Mouse (Mus musculus) spleen, adult 2 months (tissue): ENCODE measurements at regions not wholly inside any gene's neighbourhood (a gene's known extent, or its start where the extent isn't known, plus 50 kb on each side); places are given as distances from the start of the nearest gene placed in this dataset.

Experiments
- CTCF ChIP-seq: fragments of 200-500 bp; IDR thresholded peaks from 2 replicates; pipeline ENCODE4 v1.5.1; 2011; ENCODE audit warnings: mild to moderate bottlenecking, inconsistent platforms; ENCODE audit not compliant: insufficient read depth, insufficient read length, insufficient replicate concordance; ENCODE audit errors: extremely low read depth
- POLR2A ChIP-seq: fragments of 200-500 bp; IDR thresholded peaks from 2 replicates; pipeline ENCODE4 v1.6.1; 2011; ENCODE audit warnings: low read depth, low read length, inconsistent platforms

DNA sequence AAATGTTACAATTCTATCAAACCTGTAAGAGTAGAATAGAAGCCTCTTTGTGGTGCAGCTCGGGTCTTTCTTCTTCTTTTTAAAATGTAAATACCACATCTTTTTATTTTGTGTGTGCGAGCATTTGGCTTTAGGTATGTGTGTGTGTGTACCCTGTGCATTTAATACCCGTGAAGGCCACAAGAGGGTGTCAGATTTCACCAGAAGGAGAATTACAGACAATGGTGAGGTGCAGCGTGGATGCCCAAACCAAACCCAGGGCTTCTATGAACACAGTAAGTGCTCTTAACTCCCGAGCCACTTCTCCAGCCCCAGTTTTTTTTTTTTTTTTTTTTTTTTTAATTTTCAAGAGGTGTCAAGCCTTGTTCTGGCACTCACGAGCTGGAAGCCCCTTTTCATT lies 135.0 kb upstream of the Gm17728 start:
- TF ChIP-seq POLR2A (no peak), CTCF (no peak)
